Mouse (Mus musculus): ENCODE data around the gene Hebp1. TPM values are rescaled to one million over a fixed set of nuclear protein-coding genes. Genes with fewer than 3 reads are reported as not detected.

Gene Hebp1
- total and polyA plus RNA-seq, 3 experiments, result 11.3 to 57.8 (median 46.6) TPM

DNA sequence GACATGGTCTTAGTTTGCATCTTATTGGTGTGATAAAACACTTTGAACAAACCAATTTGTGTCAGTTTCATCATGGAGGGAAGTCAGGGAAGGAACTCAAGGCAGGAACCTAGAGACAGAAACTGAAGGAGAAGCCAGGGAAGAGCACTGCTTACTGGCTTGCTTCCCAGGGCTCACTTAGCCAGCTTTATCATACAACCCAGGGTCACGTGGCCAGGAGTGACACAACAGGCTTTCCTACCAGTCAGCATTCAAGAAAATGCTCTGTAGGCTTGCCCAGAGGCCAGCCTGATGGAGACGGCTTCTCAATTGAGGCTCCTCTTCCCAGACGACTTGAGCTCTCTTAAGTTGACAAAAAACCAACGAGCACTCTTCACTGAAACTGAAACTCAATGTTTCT lies 2.9 kb downstream of the Hebp1 start:
- TF ChIP-seq EP300 (IDR thresholded peaks at IDR 0.05; ENCODE audit: insufficient read depth, low read depth, low read length) (no peak), CTCF (IDR thresholded peaks at IDR 0.05) (no peak), POLR2A (IDR thresholded peaks at IDR 0.05; ENCODE audit: insufficient read depth, low read depth, low read length) (no peak)
- Histone ChIP-seq H3K27me3 (ENCODE audit: control insufficient read depth, insufficient read depth, low read length) (no peaks in the 10 kb centered on the region), H3K79me2 (replicated peaks; ENCODE audit: control insufficient read depth, insufficient read depth, low read length) (no peaks in the 10 kb centered on the region), H3K9ac (ENCODE audit: low read depth, low read length) (no peak overlapping the region), H3K4me1 (ENCODE audit: control insufficient read depth, insufficient read depth, low read length) (peaks cover 2% of the 10 kb centered on the region), H3K27ac (no peak overlapping the region), H3K36me3 (ENCODE audit: control insufficient read depth, insufficient read depth, low read length) (no peaks in the 10 kb centered on the region), H3K4me3 (no peak overlapping the region)
- no peak for DNase-seq
- 71% methylated on average over 4 of the region's 4 CpGs for WGBS
- intact Hi-C loops (cut with DNase I), result no loop called here

DNA sequence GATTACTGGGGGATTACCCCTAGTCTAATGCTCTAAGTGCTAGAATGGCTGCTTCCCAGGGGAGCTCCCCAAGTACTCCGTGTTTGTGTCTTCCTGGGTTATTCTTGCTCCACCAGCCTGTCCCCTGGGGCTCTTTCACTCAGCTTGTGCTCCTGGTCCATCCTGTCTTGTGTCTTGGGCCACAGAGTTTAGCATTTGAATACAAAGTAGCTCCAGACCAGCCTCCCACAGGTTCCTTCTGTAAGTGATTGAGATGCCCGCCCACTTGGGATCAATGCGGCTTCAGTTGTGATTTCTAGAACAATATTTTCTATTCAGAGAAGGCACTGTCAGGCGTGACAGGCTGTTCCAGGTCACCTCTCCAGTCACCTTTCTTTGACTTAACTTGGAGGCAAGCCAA lies 4.1 kb downstream of the Hebp1 start:
- no peak for DNase-seq
- Histone ChIP-seq H3K27ac (no peak overlapping the region), H3K4me1 (ENCODE audit: control insufficient read depth, insufficient read depth, low read length) (peaks cover 2% of the 10 kb centered on the region), H3K79me2 (replicated peaks; ENCODE audit: control insufficient read depth, insufficient read depth, low read length) (no peaks in the 10 kb centered on the region), H3K9ac (ENCODE audit: low read depth, low read length) (no peak overlapping the region), H3K36me3 (ENCODE audit: control insufficient read depth, insufficient read depth, low read length) (no peaks in the 10 kb centered on the region), H3K27me3 (ENCODE audit: control insufficient read depth, insufficient read depth, low read length) (no peaks in the 10 kb centered on the region), H3K4me3 (no peak overlapping the region)
- intact Hi-C loops (cut with DNase I), result no loop called here
- 52% methylated on average over 4 of the region's 4 CpGs for WGBS
- no peak for TF ChIP-seq POLR2A (IDR thresholded peaks at IDR 0.05; ENCODE audit: insufficient read depth, low read depth, low read length)
- TF ChIP-seq EP300 (IDR thresholded peaks at IDR 0.05; ENCODE audit: insufficient read depth, low read depth, low read length), result no peak
- TF ChIP-seq CTCF (IDR thresholded peaks at IDR 0.05), result no peak

DNA sequence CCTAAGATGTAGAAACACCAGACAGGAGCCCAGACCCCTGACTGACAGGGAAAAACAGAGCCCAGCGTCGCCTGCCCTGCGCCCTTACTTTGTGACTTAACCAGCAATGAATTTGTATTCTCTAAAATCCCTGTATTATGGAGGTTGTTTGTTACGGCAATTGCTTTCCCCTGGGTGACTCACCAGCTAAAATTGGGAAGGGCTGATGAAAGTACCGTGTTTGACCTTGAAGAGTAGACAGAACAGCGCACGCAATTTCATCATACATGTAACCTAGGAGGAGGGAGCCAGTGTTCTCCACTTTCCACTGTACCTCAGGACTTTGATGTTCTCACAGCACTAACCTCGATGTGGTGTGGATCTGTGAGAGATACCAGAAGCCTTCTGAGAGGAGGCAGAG lies 4.8 kb downstream of the Hebp1 start:
- Histone ChIP-seq H3K36me3 (ENCODE audit: control insufficient read depth, insufficient read depth, low read length) (no peaks in the 10 kb centered on the region), H3K27ac (no peak overlapping the region), H3K4me3 (no peak overlapping the region), H3K79me2 (replicated peaks; ENCODE audit: control insufficient read depth, insufficient read depth, low read length) (no peaks in the 10 kb centered on the region), H3K27me3 (ENCODE audit: control insufficient read depth, insufficient read depth, low read length) (no peaks in the 10 kb centered on the region), H3K9ac (ENCODE audit: low read depth, low read length) (no peak overlapping the region), H3K4me1 (ENCODE audit: control insufficient read depth, insufficient read depth, low read length) (peaks cover 2% of the 10 kb centered on the region)
- intact Hi-C loops (cut with DNase I), result no loop called here
- WGBS, result 74% methylated on average over 8 of the region's 8 CpGs
- DNase-seq, result no peak
- TF ChIP-seq CTCF (IDR thresholded peaks at IDR 0.05) (no peak), POLR2A (IDR thresholded peaks at IDR 0.05; ENCODE audit: insufficient read depth, low read depth, low read length) (no peak), EP300 (IDR thresholded peaks at IDR 0.05; ENCODE audit: insufficient read depth, low read depth, low read length) (no peak)

DNA sequence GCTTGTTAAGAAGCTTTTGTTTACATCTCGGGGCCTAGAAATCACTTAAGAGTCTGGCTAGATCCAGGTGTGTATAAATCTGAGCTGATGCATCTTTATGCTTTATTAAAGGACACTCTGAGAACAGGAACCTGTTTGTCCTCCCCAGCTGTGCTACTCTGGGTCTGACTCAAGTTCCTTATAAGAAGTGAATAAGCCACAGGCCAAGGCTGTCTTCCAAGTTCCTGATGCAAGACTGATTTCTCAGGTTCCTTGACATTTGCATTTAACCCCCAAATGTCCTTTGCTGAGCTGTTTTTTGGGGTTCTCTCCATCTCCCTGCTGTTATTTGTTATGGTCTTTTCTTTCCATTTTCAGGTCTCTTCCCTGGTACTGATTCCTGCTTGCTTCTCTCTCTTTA lies 5.9 kb downstream of the Hebp1 start:
- DNase-seq, result no peak
- TF ChIP-seq EP300 (IDR thresholded peaks at IDR 0.05; ENCODE audit: insufficient read depth, low read depth, low read length) (no peak), POLR2A (IDR thresholded peaks at IDR 0.05; ENCODE audit: insufficient read depth, low read depth, low read length) (no peak), CTCF (IDR thresholded peaks at IDR 0.05) (no peak)
- WGBS, result 92% methylated on average over 1 of the region's 1 CpGs
- Histone ChIP-seq H3K4me3 (no peak overlapping the region), H3K27me3 (ENCODE audit: control insufficient read depth, insufficient read depth, low read length) (no peaks in the 10 kb centered on the region), H3K4me1 (ENCODE audit: control insufficient read depth, insufficient read depth, low read length) (no peaks in the 10 kb centered on the region), H3K9ac (ENCODE audit: low read depth, low read length) (no peak overlapping the region), H3K27ac (no peak overlapping the region), H3K36me3 (ENCODE audit: control insufficient read depth, insufficient read depth, low read length) (no peaks in the 10 kb centered on the region), H3K79me2 (replicated peaks; ENCODE audit: control insufficient read depth, insufficient read depth, low read length) (no peaks in the 10 kb centered on the region)
- intact Hi-C loops (cut with DNase I), result no loop called here

DNA sequence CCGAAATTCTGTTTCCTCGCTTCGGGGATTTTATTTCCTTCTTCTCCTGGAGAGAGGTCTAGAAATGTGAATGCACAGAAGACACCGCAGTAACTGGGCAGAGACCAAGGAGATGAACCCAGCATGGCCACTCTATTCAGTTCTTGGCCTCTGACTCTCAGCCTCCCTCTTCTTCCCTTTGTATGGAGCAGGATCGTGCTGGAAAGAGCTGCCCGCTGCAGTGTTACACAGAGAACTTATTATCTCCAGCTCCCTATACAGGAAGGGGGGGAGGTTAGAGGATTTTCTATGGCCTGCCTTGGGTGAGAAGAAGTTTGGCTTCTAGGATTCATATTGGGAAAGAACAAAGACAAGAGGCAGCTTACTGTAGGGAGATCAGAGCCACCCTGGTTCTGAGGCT lies 7.7 kb downstream of the Hebp1 start:
- Histone ChIP-seq H3K79me2 (replicated peaks; ENCODE audit: control insufficient read depth, insufficient read depth, low read length) (no peaks in the 10 kb centered on the region), H3K27me3 (ENCODE audit: control insufficient read depth, insufficient read depth, low read length) (no peaks in the 10 kb centered on the region)
- 61% methylated on average over 6 of the region's 6 CpGs for WGBS

DNA sequence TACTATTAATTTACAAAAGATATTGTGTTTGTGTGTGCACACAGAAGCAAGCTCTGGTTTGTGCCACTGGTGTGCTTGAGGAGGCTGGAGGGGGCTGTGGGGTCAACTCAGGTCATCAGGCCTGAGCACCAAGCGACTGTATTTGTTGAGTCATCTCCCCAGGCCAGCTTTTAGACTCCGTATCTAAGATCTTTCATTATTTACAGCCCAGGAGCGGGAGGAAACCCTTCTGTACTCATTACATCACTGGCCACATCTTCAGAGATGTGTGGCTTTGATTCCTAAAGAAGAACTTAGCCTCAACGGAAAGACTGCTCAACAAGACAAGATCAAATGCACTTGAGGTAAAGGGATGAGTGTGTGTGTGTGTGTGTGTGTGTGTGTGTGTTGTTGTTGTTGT lies 9.2 kb downstream of the Hebp1 start:
- intact Hi-C loops (cut with DNase I), result no loop called here
- 58% methylated on average over 4 of the region's 4 CpGs for WGBS
- no peak for TF ChIP-seq CTCF (IDR thresholded peaks at IDR 0.05)
- TF ChIP-seq POLR2A (IDR thresholded peaks at IDR 0.05; ENCODE audit: insufficient read depth, low read depth, low read length), result no peak
- TF ChIP-seq EP300 (IDR thresholded peaks at IDR 0.05; ENCODE audit: insufficient read depth, low read depth, low read length), result no peak
- H3K27ac ChIP-seq, result no peak overlapping the region
- H3K79me2 ChIP-seq (replicated peaks; ENCODE audit: control insufficient read depth, insufficient read depth, low read length), result no peaks in the 10 kb centered on the region
- H3K36me3 ChIP-seq (ENCODE audit: control insufficient read depth, insufficient read depth, low read length), result no peaks in the 10 kb centered on the region
- no peak for DNase-seq
- H3K4me1 ChIP-seq (ENCODE audit: control insufficient read depth, insufficient read depth, low read length), result no peaks in the 10 kb centered on the region
- H3K4me3 ChIP-seq, result no peak overlapping the region
- no peaks in the 10 kb centered on the region for H3K27me3 ChIP-seq (ENCODE audit: control insufficient read depth, insufficient read depth, low read length)
- H3K9ac ChIP-seq (ENCODE audit: low read depth, low read length), result no peak overlapping the region

More for the DNA sequence above, 7.7 kb downstream of the Hebp1 start:
- Histone ChIP-seq H3K4me1 (ENCODE audit: control insufficient read depth, insufficient read depth, low read length) (no peaks in the 10 kb centered on the region), H3K27ac (no peak overlapping the region), H3K9ac (ENCODE audit: low read depth, low read length) (no peak overlapping the region), H3K4me3 (no peak overlapping the region), H3K36me3 (ENCODE audit: control insufficient read depth, insufficient read depth, low read length) (no peaks in the 10 kb centered on the region)
- intact Hi-C loops (cut with DNase I), result no loop called here
- TF ChIP-seq CTCF (IDR thresholded peaks at IDR 0.05) (no peak), POLR2A (IDR thresholded peaks at IDR 0.05; ENCODE audit: insufficient read depth, low read depth, low read length) (no peak), EP300 (IDR thresholded peaks at IDR 0.05; ENCODE audit: insufficient read depth, low read depth, low read length) (no peak)
- no peak for DNase-seq

Data from heart, adult 2 months (tissue).